Mouse (Mus musculus): ENCODE results near the gene Tial1. TPM values are rescaled to one million over a fixed set of nuclear protein-coding genes. Genes with fewer than 3 reads are reported as not detected.

Gene Tial1
- total RNA-seq (2014; rRNA removed), result 31.7 and 32.1 TPM in 2 replicates
- polyA plus RNA-seq (2012; rRNA removed), result 14.2 and 18.7 TPM in 2 replicates

DNA sequence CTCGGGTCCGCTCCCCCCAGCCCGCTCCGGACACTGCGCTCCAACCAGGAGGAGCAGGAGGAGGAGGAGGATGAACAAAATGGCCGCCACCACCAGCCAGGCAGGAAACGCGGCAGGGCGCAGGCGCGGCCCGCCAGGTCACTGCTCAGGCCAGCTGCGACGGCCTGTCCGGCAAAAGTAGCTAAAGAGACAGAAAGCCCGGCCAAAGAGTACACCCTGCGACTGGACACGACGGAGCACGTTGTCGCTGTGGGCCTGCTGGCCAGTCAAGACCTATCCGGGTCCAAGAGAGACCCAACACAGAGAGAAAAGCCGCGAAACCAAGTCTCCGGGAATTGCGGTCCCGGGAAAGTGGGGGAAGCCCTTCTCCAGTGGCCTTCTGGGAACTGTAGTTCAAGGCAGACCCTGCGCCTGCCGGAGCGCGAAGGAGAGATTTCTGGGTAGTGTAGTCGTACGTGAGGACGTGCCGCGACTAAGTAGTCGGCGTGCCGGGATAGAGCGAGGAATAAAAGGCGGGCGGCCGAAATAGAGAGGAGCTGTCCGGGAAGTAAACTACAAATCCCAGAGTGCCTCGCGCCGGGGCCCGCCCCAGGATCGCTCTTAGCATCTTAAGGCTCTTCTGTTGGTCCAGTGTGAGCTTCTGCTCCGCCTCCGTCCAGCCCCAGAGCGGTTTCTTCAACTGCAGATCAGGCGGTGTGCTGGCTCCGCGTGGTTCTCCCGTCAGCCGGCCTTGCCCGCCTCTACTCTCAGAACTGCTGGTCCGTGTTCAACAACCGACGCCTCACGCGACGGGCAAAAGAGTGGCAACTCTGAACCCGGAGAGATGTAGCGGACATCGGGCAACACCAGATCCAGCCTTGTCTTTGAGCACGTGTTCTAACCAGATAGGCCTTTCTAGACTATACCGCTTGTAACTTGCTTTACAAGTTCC lies at the start of gene Tial1:
Tial1 (minus strand) TSS at position 433 of the 931 bp plus-strand sequence.
- peak; percentile 98 for DNase-seq (ENCODE audit: extremely low read depth, low read depth, low spot score)
- peak within 1 kb of the TSS; percentile 92 for H3K9ac ChIP-seq (ENCODE audit: low read depth, low read length)
- peak within 1 kb of the TSS; percentile 90 for H3K4me3 ChIP-seq (ENCODE audit: insufficient read depth, low read depth, low read length)
- peaks cover 6% of the 10 kb centered on the region; the same call in 1 of the 2 replicates for H3K4me1 ChIP-seq (ENCODE audit: control insufficient read depth, insufficient read depth, low read length)
- peaks cover 4% of the 10 kb centered on the region; the same call in 1 of the 2 replicates for H3K79me2 ChIP-seq (ENCODE audit: control insufficient read depth, insufficient read depth, low read length)
- WGBS, result 1% methylated on average over 69 of the region's 69 CpGs
- no peaks in the 10 kb centered on the region for H3K27me3 ChIP-seq (ENCODE audit: control insufficient read depth, insufficient read depth, low read length)
- peak; percentile 51; the same call in 1 of the 2 replicates for TF ChIP-seq POLR2A (IDR thresholded peaks at IDR 0.05; ENCODE audit: extremely low read depth, insufficient read depth, low read length)
- TF ChIP-seq CTCF (IDR thresholded peaks at IDR 0.05; ENCODE audit: low read depth, low read length), result no peak
- H3K27ac ChIP-seq (replicated peaks; ENCODE audit: insufficient read depth, low read depth, low read length), result peak within 1 kb of the TSS; percentile 99
- H3K36me3 ChIP-seq (ENCODE audit: control insufficient read depth, insufficient read depth, low read length), result no peaks in the 10 kb centered on the region

DNA sequence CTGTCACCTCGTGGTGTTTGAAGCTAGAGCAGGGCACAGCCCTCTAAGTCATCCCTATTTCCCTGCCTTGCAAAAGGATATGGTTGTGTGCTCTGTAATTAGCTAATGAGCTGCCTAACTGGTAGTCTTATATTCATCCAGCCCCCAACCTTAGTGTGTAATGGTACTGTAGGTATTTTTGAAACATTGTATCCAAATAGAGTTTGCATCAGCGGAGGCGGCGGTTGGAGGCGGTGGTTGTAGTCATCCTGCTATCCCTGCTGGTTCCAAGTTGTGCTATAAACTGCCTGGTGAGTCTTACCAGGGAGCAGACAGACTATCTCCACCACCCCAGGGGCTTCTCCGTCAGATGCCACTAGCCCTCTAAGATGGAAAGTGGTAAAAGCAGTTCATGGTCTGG lies 42.6 kb upstream of the Tial1 start:
- no peak for DNase-seq (ENCODE audit: extremely low read depth, low read depth, low spot score)
- H3K9ac ChIP-seq (ENCODE audit: low read depth, low read length), result no peak overlapping the region
- 89% methylated on average over 6 of the region's 6 CpGs for WGBS

DNA sequence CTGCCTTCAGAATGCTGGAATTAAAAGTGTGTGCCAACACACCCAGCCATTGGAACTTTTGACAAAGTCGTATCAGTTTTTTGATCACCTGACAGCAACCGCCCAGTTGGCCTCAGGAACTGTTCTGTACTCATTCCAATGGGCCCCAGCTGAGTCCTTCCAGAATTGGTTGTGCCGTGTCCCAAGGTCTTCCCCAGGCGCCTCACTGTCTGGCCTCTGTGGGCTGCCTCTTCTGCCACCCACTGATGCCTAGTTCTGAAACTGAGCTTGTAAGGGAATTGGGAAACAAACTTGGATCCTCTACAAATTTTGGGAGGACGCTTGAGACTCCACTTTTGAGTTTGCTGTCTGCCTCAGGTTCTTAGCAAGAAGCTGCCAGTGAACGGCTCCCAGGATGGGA lies 38.3 kb upstream of the Tial1 start:
- Histone ChIP-seq H3K79me2 (ENCODE audit: control insufficient read depth, insufficient read depth, low read length) (no peaks in the 10 kb centered on the region), H3K27me3 (ENCODE audit: control insufficient read depth, insufficient read depth, low read length) (no peaks in the 10 kb centered on the region), H3K36me3 (ENCODE audit: control insufficient read depth, insufficient read depth, low read length) (no peaks in the 10 kb centered on the region), H3K4me3 (ENCODE audit: insufficient read depth, low read depth, low read length) (no peak overlapping the region), H3K27ac (replicated peaks; ENCODE audit: insufficient read depth, low read depth, low read length) (no peak overlapping the region), H3K4me1 (ENCODE audit: control insufficient read depth, insufficient read depth, low read length) (no peaks in the 10 kb centered on the region), H3K9ac (ENCODE audit: low read depth, low read length) (no peak overlapping the region)
- DNase-seq (ENCODE audit: extremely low read depth, low read depth, low spot score), result peak; percentile 80
- TF ChIP-seq CTCF (IDR thresholded peaks at IDR 0.05; ENCODE audit: low read depth, low read length) (no peak), POLR2A (IDR thresholded peaks at IDR 0.05; ENCODE audit: extremely low read depth, insufficient read depth, low read length) (no peak)
- WGBS, result 80% methylated on average over 6 of the region's 6 CpGs

More for the DNA sequence above, 42.6 kb upstream of the Tial1 start:
- no peaks in the 10 kb centered on the region for H3K79me2 ChIP-seq (ENCODE audit: control insufficient read depth, insufficient read depth, low read length)
- H3K4me3 ChIP-seq (ENCODE audit: insufficient read depth, low read depth, low read length), result no peak overlapping the region
- H3K4me1 ChIP-seq (ENCODE audit: control insufficient read depth, insufficient read depth, low read length), result no peaks in the 10 kb centered on the region
- no peaks in the 10 kb centered on the region for H3K36me3 ChIP-seq (ENCODE audit: control insufficient read depth, insufficient read depth, low read length)
- H3K27ac ChIP-seq (replicated peaks; ENCODE audit: insufficient read depth, low read depth, low read length), result no peak overlapping the region
- TF ChIP-seq POLR2A (IDR thresholded peaks at IDR 0.05; ENCODE audit: extremely low read depth, insufficient read depth, low read length) (no peak), CTCF (IDR thresholded peaks at IDR 0.05; ENCODE audit: low read depth, low read length) (no peak)
- no peaks in the 10 kb centered on the region for H3K27me3 ChIP-seq (ENCODE audit: control insufficient read depth, insufficient read depth, low read length)

DNA sequence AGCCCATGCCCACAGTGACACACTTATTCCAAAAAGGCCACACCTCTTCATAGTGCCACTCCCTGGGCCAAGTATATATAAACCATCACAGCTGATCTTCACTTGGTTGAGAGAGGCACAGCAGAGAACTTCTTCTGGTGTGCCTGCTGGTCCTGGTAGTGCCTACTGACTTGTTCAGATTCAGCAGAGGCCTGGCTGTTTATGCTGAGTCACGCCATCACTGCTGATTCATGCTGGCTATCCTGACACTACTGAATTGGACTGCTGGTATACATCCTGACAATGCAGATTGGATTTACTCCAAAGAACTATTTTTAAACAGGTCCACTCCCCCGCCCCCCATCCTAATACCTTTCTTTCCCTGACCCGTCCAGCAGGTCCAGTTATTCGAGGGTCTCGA lies 33.0 kb upstream of the Tial1 start:
- H3K27ac ChIP-seq (replicated peaks; ENCODE audit: insufficient read depth, low read depth, low read length), result no peak overlapping the region
- H3K4me3 ChIP-seq (ENCODE audit: insufficient read depth, low read depth, low read length), result no peak overlapping the region
- 93% methylated on average over 5 of the region's 5 CpGs for WGBS
- no peak for TF ChIP-seq POLR2A (IDR thresholded peaks at IDR 0.05; ENCODE audit: extremely low read depth, insufficient read depth, low read length)
- no peak for TF ChIP-seq CTCF (IDR thresholded peaks at IDR 0.05; ENCODE audit: low read depth, low read length)
- no peak overlapping the region for H3K9ac ChIP-seq (ENCODE audit: low read depth, low read length)
- no peaks in the 10 kb centered on the region for H3K27me3 ChIP-seq (ENCODE audit: control insufficient read depth, insufficient read depth, low read length)
- H3K79me2 ChIP-seq (ENCODE audit: control insufficient read depth, insufficient read depth, low read length), result no peaks in the 10 kb centered on the region
- DNase-seq (ENCODE audit: extremely low read depth, low read depth, low spot score), result no peak
- H3K36me3 ChIP-seq (ENCODE audit: control insufficient read depth, insufficient read depth, low read length), result no peaks in the 10 kb centered on the region
- no peaks in the 10 kb centered on the region for H3K4me1 ChIP-seq (ENCODE audit: control insufficient read depth, insufficient read depth, low read length)

DNA sequence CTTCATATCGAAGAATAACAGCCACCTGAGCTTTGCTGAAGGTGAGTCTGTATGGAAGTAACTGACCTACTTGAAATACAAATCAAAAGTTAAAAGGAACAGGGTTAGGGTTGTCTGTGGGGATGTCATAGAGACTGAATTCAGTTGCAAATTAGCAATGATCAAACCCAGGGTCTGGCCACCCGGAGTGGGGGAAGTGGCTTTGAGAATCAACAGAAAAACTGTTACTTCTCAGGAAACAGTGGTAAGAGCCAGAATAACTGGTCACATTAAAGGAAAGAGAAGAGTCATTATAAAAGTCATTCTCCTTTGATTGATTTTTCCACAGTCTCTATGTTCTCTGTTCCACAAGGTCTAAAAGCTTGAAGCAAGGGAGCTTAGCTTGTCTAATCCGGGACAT lies 27.5 kb upstream of the Tial1 start:
- TF ChIP-seq POLR2A (IDR thresholded peaks at IDR 0.05; ENCODE audit: extremely low read depth, insufficient read depth, low read length) (no peak), CTCF (IDR thresholded peaks at IDR 0.05; ENCODE audit: low read depth, low read length) (no peak)
- 95% methylated on average over 3 of the region's 3 CpGs for WGBS

DNA sequence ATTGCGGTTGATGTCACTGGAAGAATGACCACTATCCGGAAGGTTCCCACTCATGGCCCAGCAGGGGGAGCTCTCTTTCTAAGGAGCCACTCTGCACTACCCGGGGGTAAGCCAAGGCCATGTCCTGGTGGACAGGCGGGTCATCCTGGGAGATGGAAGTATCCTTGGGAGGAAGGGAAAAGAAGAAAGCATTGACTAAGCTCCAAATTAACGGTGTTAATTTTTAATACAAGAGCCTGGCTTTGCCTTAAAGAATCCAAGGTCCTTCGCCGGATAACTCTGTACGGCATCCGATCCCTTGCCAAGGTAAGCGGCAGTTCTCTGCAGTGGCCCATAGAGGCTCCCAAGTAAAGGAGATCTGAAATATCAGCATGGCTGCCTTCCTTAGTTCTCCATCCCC lies 12.8 kb upstream of the Tial1 start:
- Histone ChIP-seq H3K4me3 (ENCODE audit: insufficient read depth, low read depth, low read length) (no peak overlapping the region), H3K36me3 (ENCODE audit: control insufficient read depth, insufficient read depth, low read length) (no peaks in the 10 kb centered on the region), H3K4me1 (ENCODE audit: control insufficient read depth, insufficient read depth, low read length) (peaks cover 2% of the 10 kb centered on the region), H3K79me2 (ENCODE audit: control insufficient read depth, insufficient read depth, low read length) (no peaks in the 10 kb centered on the region), H3K9ac (ENCODE audit: low read depth, low read length) (no peak overlapping the region), H3K27ac (replicated peaks; ENCODE audit: insufficient read depth, low read depth, low read length) (no peak overlapping the region), H3K27me3 (ENCODE audit: control insufficient read depth, insufficient read depth, low read length) (no peaks in the 10 kb centered on the region)
- TF ChIP-seq POLR2A (IDR thresholded peaks at IDR 0.05; ENCODE audit: extremely low read depth, insufficient read depth, low read length) (no peak), CTCF (IDR thresholded peaks at IDR 0.05; ENCODE audit: low read depth, low read length) (peak; percentile 85)
- DNase-seq (ENCODE audit: extremely low read depth, low read depth, low spot score), result peak; percentile 62
- 54% methylated on average over 10 of the region's 10 CpGs for WGBS

More for the DNA sequence above, 27.5 kb upstream of the Tial1 start:
- DNase-seq (ENCODE audit: extremely low read depth, low read depth, low spot score), result no peak
- Histone ChIP-seq H3K79me2 (ENCODE audit: control insufficient read depth, insufficient read depth, low read length) (no peaks in the 10 kb centered on the region), H3K27me3 (ENCODE audit: control insufficient read depth, insufficient read depth, low read length) (no peaks in the 10 kb centered on the region), H3K4me1 (ENCODE audit: control insufficient read depth, insufficient read depth, low read length) (no peaks in the 10 kb centered on the region), H3K27ac (replicated peaks; ENCODE audit: insufficient read depth, low read depth, low read length) (no peak overlapping the region), H3K4me3 (ENCODE audit: insufficient read depth, low read depth, low read length) (no peak overlapping the region), H3K36me3 (ENCODE audit: control insufficient read depth, insufficient read depth, low read length) (no peaks in the 10 kb centered on the region), H3K9ac (ENCODE audit: low read depth, low read length) (no peak overlapping the region)

Measured in liver, adult 2 months (tissue).